8 mouse cellular contexts compared by ENCODE assay signal in the genomic region with DNA sequence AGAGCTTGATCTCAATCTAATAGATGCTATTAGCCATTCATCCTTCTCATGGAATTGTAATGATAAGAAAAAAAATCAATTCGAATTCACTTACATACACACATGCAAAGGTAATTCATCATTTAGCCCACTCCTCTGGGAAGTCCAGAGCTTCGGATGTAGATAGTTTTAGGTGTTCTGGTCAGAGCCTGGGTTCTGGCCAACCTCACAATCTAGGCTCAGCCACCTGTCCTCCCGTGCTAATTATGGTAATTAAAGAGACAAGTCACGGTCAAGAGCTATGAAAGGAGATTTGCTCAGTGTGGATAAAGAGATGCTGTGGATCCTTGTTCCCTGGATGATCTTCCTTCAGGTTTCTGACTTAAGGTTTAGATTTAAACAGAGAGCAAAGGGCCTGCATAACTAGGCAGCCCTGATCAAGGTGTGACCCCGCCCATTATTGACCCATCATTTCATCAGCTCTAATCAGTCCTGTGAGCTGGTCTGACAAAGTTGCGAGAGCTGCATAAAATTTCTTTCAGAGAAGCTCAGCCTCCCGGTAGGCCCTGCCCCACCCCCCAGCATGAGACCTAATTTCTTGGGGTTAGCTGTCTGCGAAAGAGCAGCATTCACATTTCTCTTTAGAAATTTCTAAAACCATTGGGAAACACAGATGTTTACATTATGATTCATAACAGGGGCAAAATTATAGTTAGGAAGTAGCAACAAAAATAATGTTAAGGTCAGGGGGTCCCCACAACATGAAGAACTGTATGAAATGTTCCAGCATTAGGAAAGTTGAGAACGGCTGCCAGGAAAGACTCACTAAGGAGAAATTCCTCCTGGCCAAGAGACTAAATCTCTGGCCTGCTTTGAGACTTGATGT.
DNase-seq lines count a peak whose midpoint lies in the region; ATAC-seq and TF ChIP-seq lines count a peak whose summit lies in the region.

No protein-coding gene starts in this region.

- no peak overlapping the region for H3K27ac ChIP-seq in hindbrain, embryonic 12.5 days
- H3K27ac ChIP-seq in hindbrain, embryonic 10.5 days = no peak overlapping the region
- peak overlapping the region; percentile 48; the same call in 1 of the 2 replicates for H3K27ac ChIP-seq in embryonic fibroblast, embryonic 13.5 days (ENCODE audit: insufficient read depth, low read length)
- no peak overlapping the region for H3K27ac ChIP-seq in midbrain, embryonic 13.5 days

- DNase-seq in hindbrain, embryonic 10.5 days (ENCODE audit: low spot score) = no peak
- peak; percentile 80 for DNase-seq in NIH3T3 (ENCODE audit: low read depth)
- no peak for DNase-seq in adrenal gland, postnatal 36 days
- DNase-seq in adipocyte (ENCODE audit: low spot score) = no peak
- no peak for DNase-seq in ovary, adult 18-20 months (ENCODE audit: low spot score)

- 48% methylated on average over 9 of the region's 9 CpGs for WGBS in hindbrain, embryonic 12.5 days
- 63% methylated on average over 9 of the region's 9 CpGs for WGBS in hindbrain, embryonic 10.5 days
- 41% methylated on average over 9 of the region's 9 CpGs for WGBS in midbrain, embryonic 13.5 days

- peaks cover 18% of the 10 kb centered on the region for H3K4me1 ChIP-seq in hindbrain, embryonic 12.5 days
- peaks cover 19% of the 10 kb centered on the region for H3K4me1 ChIP-seq in hindbrain, embryonic 10.5 days (replicated peaks)
- H3K4me1 ChIP-seq in embryonic fibroblast, embryonic 13.5 days (ENCODE audit: control insufficient read depth, insufficient read depth, low read length) = peaks cover 11% of the 10 kb centered on the region; the same call in 1 of the 2 replicates
- peaks cover 21% of the 10 kb centered on the region for H3K4me1 ChIP-seq in midbrain, embryonic 13.5 days (replicated peaks)

- H3K36me3 ChIP-seq in hindbrain, embryonic 12.5 days = no peaks in the 10 kb centered on the region
- H3K36me3 ChIP-seq in hindbrain, embryonic 10.5 days = no peaks in the 10 kb centered on the region
- H3K36me3 ChIP-seq in midbrain, embryonic 13.5 days = no peaks in the 10 kb centered on the region

- no peak for TF ChIP-seq CTCF in embryonic fibroblast, embryonic 13.5 days (IDR thresholded peaks at IDR 0.05; ENCODE audit: borderline replicate concordance, insufficient read depth, low read length)

- H3K4me3 ChIP-seq in hindbrain, embryonic 12.5 days = no peak overlapping the region
- H3K4me3 ChIP-seq in hindbrain, embryonic 10.5 days = no peak overlapping the region
- H3K4me3 ChIP-seq in embryonic fibroblast, embryonic 13.5 days (ENCODE audit: insufficient read depth, low read length) = no peak overlapping the region
- H3K4me3 ChIP-seq in midbrain, embryonic 13.5 days (replicated peaks) = no peak overlapping the region

- peak; percentile 60; the same call in 1 of the 2 replicates for ATAC-seq in hindbrain, embryonic 12.5 days (ENCODE audit: low FRiP score)
- ATAC-seq in midbrain, embryonic 13.5 days = peak; percentile 59; the same call in 1 of the 2 replicates

- no peaks in the 10 kb centered on the region for H3K9me3 ChIP-seq in hindbrain, embryonic 12.5 days (replicated peaks)
- H3K9me3 ChIP-seq in hindbrain, embryonic 10.5 days = no peaks in the 10 kb centered on the region
- H3K9me3 ChIP-seq in midbrain, embryonic 13.5 days = no peaks in the 10 kb centered on the region

- H3K4me2 ChIP-seq in hindbrain, embryonic 12.5 days (replicated peaks) = peak overlapping the region; percentile 39
- peak overlapping the region; percentile 51 for H3K4me2 ChIP-seq in midbrain, embryonic 13.5 days (replicated peaks)

- no peak for TF ChIP-seq POLR2A in embryonic fibroblast, embryonic 13.5 days (IDR thresholded peaks at IDR 0.05; ENCODE audit: low read depth, low read length)

- no peak overlapping the region for H3K9ac ChIP-seq in hindbrain, embryonic 12.5 days
- no peak overlapping the region for H3K9ac ChIP-seq in midbrain, embryonic 13.5 days (replicated peaks)

- H3K27me3 ChIP-seq in hindbrain, embryonic 12.5 days = 0 out of 2 replicates have a peak, but pooled peaks cover 2% of the 10 kb centered on the region
- H3K27me3 ChIP-seq in hindbrain, embryonic 10.5 days (ENCODE audit: insufficient read depth, poor library complexity, severe bottlenecking) = no peaks in the 10 kb centered on the region
- 0 out of 2 replicates have a peak, but pooled peaks cover 4% of the 10 kb centered on the region for H3K27me3 ChIP-seq in midbrain, embryonic 13.5 days
